Mouse (Mus musculus): ENCODE measurements around the gene Rad23b. TPM values are rescaled to one million over a fixed set of nuclear protein-coding genes. Genes with fewer than 3 reads are reported as not detected.

Gene Rad23b
- polyA plus RNA-seq (2014; fragmentation: Illumina TruSeq; extraction: RNeasy Lipid Tissue Mini Kit (QIAGEN cat#74804); ENCODE audit: insufficient read depth, low read depth, low replicate concordance): 40.2 TPM

GRCm38 (mm10) chr4:55349452-55350218, at the start of gene Rad23b:
Gene Rad23b, plus strand, starts transcription at chr4:55350043.

Other genes with a start within 250 kb of the Rad23b start
- gene Klf4, start 182.4 kb downstream of the Rad23b start, polyA plus RNA-seq (2014; fragmentation: Illumina TruSeq; extraction: RNeasy Lipid Tissue Mini Kit (QIAGEN cat#74804); ENCODE audit: insufficient read depth, low read depth, low replicate concordance): 80.1 TPM

All from lung, adult 10 weeks (tissue).